Mouse (Mus musculus): ENCODE measurements around the gene Shisa7.
"Not testable (repeated sequence)": the region's sequence is repeated elsewhere in the genome, so short reads cannot be mapped to it uniquely, and the experiment has no call there.

Gene Shisa7

DNA sequence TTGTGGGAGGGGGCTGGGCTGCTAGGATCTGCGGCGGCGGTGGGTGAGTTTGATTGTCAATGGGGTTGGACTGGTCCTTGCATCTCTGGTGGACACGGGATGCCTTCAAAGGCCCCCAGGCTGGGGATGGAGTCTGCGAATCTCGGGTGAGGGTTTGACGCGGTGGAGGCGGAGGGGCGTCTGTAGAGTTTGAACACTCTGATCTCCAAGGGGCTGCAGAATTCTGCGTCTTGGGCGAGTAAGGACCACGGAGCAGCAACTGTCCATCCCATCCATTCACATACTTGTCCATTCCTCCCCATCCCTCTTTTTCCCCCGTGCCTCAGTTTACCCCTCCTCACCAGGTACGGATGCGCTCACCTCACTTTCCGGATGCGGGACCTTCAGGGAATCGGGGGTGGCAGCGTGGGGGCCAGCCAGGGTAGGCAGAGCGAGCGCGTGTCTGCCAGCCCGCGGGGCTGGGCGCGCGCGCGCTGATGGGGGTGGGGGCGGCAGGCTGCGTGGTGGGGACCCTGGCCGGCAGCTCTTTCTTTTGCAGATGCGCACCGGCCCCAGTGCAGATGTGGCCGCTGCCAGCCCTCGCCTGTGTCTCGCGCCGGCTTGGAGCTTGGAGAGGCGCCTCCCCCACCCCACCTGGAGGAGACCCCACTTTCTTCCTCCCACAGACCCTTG is at the start of gene Shisa7:
Gene Shisa7, minus strand, starts transcription at position 452 of the 672 bp plus-strand sequence.
- DNase-seq (ENCODE audit: low read depth), result no peak

- no peak for DNase-seq (ENCODE audit: low read depth)
These were observed 42.2 kb upstream of the Shisa7 start for GRCm38 (mm10) chr7:4886680-4887079.

DNA sequence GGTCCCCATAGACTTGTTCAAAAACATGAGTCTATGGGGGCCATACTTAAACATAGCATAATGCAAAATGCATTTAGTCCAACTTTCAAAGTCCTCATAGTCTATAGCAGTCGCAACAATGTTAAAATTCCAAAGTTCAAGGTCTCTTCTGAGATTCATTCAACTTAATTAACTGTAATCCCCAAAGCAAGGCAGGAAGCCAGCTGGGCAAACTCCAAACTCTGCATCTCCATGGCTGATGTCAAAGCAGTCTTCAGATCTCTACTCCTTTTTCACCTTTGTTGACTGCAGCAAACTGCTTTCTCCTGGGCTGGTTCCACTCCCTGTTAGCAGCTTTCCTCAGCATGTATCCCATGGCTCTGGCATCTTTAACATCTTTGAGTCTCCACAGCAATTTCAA is 34.5 kb upstream of the Shisa7 start:
- DNase-seq (ENCODE audit: low read depth), result not testable (repeated sequence)

DNA sequence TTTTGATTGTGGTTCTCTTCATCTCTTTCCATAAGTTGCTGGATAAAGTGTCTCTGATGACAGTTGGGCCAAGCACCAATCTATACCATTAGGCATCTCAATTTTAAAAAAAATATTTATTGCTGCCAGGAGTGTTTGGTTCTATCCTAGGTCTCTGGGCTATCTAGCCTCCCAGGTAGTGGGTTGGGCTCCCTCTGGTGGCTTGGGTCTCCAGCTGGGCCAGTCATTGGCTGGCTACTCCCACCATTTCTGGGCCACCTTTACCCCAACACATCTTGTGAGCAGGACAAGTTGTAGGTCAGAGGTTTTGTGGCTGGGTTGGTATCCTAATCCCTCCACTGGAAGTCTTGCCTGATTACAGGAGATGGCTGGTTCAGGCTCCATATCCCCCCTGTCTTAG is 33.7 kb upstream of the Shisa7 start:
- peak; percentile 63 for DNase-seq (ENCODE audit: low read depth)

GRCm38 (mm10) chr7:4877226-4877625 is 32.7 kb upstream of the Shisa7 start:
- no peak for DNase-seq (ENCODE audit: low read depth)

DNA sequence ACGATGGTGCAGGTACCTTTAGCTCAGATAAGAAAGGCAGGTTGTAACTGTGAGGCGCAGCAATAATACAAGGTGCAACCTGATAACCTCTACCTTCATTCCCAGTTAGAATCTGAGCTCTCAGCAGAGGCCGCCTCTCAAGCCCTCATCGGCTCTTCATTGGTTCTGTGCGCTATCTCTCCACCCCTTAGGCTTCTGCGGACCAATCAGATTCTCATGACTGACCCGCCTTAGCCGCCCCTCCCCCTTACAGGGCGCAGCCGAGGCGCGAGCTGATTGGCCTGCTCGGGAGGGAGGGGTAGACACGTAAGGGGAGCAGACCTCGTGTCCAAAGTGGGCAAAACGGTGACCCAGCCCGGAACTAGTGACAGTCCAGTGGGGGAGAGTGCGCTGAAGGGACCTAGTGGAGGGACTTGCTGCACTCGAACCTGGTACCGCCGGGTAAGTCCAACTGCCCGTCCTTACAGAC is 32.3 kb upstream of the Shisa7 start, which contains the start of gene Isoc2a:
Gene Isoc2a, plus strand, starts transcription at position 401 of the 469 bp plus-strand sequence.
- DNase-seq (ENCODE audit: low read depth), result peak; percentile 95

- DNase-seq (ENCODE audit: low read depth), result no peak
These were observed 25.6 kb upstream of the Shisa7 start, which contains the start of gene Isoc2b for GRCm38 (mm10) chr7:4870133-4870532. TSS of gene Isoc2b (minus strand) at chr7:4870258.

DNA sequence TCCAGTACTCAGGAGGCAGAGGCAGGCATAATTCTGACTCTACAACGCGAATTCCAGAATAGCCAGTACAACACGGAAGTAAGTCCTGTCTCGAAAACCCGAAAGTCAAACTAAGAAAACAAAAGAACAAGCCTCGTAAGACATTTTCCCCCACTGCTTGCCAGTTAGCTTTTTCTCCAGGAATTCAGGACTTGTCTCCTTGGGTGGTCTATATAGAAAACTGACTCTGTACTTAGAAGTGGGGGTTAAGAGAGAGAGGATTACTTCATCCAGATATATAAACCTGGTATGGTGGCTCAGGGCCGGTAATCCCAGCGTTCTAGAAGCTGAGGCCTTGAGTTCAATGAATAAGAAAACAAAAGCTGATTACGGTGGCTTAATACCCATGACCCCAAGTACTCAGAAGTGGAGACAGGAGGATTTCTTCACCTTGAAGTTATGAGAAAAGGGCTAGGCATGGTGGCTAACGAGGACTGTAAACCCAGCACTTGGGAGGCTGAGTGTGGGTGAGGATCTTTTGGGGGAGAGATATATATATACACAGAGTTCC is 22.2 kb upstream of the Shisa7 start:
- DNase-seq (ENCODE audit: low read depth), result no peak

- peak; percentile 98 for DNase-seq (ENCODE audit: low read depth)
These were observed 21.3 kb upstream of the Shisa7 start for GRCm38 (mm10) chr7:4865579-4866493.

GRCm38 (mm10) chr7:4865090-4865489 is 20.6 kb upstream of the Shisa7 start:
- peak; percentile 48 for DNase-seq (ENCODE audit: low read depth)

DNA sequence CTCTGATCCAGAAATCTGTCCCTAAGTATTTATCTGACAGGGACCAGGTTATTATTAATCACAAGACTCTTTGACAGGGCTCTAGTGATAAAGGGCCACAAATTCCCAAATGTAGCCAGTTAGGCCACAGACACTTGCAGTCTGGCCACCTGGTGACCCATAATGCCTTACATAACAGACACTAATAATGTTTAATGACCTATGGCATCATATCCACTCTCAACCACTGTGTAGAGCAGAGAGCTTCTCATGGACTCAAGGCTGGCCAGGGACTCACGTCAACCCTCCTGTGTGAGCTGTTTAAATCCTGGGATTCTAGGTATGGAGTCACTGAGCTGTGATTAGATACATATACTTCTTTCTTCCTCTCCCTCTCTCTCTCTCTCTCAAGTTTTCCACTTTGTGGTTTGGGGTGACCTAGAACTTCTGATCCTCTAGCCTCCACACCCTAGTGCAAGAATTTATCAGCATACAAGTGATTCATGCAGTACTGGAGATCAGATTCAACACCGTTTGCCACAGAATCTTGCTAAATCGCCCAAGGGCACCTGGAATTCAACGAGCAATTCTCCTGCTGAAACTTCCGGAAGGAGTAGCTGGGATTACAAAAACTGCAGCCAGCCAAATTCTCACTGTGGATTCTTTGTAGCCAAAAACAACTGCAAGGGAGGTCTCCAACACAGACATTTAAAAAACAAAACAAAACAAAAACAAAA is 19.8 kb upstream of the Shisa7 start:
- no peak for DNase-seq (ENCODE audit: low read depth)

- DNase-seq (ENCODE audit: low read depth), result no peak
These were observed 19.1 kb upstream of the Shisa7 start for GRCm38 (mm10) chr7:4863541-4864080.

DNA sequence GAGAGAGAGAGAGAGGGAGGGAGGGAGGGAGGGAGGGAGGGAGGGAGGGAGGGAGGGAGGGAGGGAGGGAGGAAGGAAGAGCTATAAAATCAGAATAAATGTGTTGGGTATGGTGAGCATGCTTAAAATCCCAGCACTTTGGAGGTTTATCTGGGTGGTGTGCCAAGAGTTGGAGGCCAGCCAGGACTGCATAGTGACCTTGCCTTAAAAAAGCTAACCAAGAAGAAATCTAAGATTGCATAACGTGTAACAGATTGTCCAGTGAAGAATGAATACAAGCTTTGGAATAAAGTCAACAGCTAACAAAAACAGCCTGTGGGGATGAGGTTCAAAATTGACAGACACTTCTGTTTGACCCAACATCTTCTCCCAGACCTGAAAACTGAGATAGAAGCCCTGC is 18.5 kb upstream of the Shisa7 start:
- DNase-seq (ENCODE audit: low read depth), result no peak

- DNase-seq (ENCODE audit: low read depth), result not testable (repeated sequence)
These were observed 16.4 kb upstream of the Shisa7 start for GRCm38 (mm10) chr7:4860926-4861325.

- DNase-seq (ENCODE audit: low read depth), result no peak
These were observed 15.0 kb upstream of the Shisa7 start for GRCm38 (mm10) chr7:4859418-4859978.

GRCm38 (mm10) chr7:4857321-4857720 is 12.8 kb upstream of the Shisa7 start:
- DNase-seq (ENCODE audit: low read depth), result no peak

DNA sequence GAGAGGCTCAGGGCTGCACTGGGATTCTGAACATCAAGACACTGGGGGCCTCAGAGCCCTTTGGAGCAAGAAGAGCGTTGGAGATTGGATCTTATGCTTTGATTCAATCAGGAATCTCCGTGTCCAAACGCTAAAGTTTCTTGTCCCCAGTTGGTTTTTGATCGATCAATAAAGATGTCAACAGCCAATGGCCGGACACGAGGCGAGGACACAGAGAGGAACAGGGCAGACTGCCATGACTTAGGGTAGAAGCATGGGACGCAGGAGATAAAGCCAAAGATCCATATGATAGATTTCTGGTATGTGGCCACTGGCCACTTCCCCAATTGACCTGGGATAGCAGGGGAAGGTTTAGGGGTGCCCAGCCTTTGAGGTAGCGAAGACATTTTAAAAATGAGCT is 12.0 kb upstream of the Shisa7 start:
- no peak for DNase-seq (ENCODE audit: low read depth)

DNA sequence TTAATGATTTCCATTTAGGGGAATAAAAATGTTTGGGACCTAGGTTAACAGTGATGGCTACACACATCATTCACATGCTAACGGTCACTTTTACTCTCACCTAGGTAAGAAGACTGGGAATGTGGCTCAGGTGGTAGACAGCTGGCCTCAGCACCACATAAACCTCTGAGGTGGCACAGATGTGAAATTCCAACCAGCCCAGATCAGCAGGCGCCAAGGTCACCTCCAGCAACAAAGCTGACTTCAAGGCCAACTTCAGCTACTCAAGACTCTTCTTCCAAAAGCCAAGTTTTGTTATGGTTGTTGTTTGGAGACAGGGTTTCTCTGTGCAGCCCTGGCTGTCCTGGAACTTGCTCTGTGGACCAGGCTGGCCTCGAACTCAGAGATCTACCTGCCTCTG is 9.1 kb upstream of the Shisa7 start:
- no peak for DNase-seq (ENCODE audit: low read depth)

- DNase-seq (ENCODE audit: low read depth), result no peak
These were observed 6.8 kb upstream of the Shisa7 start for GRCm38 (mm10) chr7:4851315-4851688.

DNA sequence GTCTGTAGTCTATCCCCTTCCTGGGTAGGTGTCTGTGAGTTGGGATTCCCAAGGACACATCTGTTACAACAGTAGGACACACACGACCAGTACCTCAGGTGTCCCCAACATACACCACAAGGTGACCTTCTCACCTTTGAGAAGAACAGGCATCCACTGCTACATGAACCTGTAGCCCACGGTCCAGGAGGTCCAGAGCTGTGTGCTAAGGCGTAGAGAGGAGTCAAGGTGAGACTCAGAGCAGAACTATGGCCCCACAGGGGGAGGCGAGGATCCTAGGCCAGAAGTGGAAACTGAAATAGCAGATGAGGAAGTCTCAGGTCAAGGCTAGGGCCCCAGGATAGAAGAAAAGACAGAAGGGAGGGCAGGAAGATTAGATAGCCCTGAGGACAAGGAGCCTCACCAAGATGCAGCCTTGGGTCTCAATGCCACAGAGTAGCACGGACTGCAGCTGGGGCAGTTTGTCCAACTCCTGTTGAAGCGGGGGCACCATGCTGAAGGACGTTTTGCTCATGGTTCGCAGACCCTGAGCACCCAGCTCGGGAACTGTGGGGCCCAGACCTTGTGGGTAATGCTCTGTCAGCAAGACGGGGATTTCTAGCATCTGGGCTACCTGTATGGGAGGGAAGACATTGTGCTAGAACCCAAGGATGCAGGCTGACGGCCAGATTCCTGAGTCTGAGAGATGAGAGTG is 6.3 kb upstream of the Shisa7 start:
- DNase-seq (ENCODE audit: low read depth), result no peak

DNA sequence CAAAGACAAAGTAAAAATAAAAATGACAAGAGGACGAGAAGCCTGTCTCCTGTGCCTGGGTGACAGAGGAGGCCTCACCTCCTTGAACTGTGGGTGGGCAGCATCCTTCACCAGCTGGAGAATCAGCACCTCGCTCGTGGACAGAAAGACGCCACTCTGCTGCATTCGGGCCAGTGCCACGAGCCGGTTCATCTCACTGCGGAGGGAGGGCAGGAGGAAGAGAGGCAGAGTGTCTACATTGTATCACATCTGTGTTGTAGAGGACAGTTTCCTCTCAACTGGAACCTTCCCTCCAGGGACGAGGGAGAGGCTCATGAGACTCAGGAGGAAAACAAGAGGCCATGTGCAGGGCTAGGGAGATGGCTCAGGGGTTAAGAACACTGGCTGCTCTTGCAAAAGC is 4.9 kb upstream of the Shisa7 start:
- no peak for DNase-seq (ENCODE audit: low read depth)
